Mouse (Mus musculus): ENCODE measurements around the gene Nedd9. TPM values are rescaled to one million over a fixed set of nuclear protein-coding genes. Genes with fewer than 3 reads are reported as not detected.

The Nedd9 gene
- total RNA-seq, 2 experiments from 2014 or later, result 6.4 to 17.0 TPM

DNA sequence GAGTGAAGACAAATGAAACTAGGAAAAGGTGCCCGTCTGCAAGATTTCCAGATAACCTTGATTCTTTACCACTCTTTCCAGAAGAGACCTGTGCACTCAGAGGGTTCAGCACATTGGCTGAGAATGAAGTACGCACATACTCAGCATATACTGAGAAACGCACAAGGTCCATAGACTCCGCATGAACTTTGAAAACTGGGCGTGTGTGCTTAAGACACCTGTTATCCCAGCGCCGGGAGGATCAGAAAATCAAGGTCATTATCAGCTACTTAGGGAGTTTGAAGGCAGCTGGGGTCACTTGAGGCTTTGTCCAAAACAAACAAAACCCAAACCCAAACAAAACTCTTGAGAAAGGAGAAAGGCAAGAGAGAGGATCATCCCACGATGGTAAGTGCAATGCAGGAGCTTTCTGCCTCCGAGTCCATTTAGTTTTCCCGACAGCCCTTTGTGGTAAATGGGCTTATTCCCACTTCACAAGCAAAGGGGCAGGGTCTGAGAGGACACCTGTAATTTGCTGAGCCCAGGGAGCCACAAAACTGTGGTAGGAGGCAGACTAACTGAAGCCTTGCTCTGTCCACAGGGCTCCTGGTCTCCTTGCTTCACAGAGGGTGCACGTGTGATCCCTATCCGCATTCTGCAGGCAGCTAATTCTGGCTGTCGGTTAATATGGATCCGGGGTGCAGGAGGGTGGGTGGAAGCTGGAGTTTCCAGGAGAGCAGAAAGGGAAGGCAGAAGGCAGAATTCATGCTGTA is 153.1 kb downstream of the Nedd9 start:
- ATAC-seq (replicated peaks; ENCODE audit: low FRiP score, low TSS enrichment, poor library complexity, severe bottlenecking), result no peak

DNA sequence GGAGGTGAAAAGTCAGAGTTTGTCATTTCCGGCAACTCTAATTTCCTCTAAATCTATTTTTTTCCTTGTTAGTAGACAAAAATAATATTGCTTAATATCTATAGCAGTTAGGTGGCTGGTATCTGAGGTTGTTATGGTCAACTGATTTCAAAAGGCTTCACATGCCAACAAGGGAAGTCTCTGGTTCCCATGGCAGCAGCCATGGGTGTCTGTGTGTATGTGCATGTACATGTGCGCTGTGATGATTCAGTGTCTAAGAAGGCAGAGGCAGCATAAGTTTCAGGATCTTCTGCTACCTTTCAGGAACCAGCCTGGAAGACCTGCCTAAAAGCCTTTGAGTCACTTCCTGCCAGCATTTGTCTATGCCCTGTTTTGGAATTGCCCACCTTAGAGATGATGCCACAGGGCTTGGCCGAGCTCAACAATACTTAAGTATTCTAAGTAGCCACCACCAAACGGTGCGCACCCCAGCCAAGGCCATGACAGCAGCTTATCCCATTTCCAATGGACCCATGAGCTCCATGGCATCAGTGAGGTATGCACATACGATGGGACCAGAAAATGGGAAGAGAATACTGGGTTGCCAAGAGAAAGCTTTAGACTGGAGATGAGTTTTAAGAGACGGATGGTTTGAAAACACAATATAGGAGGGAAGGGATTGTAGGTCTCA is 155.4 kb downstream of the Nedd9 start:
- no peak for ATAC-seq (replicated peaks; ENCODE audit: low FRiP score, low TSS enrichment, poor library complexity, severe bottlenecking)

DNA sequence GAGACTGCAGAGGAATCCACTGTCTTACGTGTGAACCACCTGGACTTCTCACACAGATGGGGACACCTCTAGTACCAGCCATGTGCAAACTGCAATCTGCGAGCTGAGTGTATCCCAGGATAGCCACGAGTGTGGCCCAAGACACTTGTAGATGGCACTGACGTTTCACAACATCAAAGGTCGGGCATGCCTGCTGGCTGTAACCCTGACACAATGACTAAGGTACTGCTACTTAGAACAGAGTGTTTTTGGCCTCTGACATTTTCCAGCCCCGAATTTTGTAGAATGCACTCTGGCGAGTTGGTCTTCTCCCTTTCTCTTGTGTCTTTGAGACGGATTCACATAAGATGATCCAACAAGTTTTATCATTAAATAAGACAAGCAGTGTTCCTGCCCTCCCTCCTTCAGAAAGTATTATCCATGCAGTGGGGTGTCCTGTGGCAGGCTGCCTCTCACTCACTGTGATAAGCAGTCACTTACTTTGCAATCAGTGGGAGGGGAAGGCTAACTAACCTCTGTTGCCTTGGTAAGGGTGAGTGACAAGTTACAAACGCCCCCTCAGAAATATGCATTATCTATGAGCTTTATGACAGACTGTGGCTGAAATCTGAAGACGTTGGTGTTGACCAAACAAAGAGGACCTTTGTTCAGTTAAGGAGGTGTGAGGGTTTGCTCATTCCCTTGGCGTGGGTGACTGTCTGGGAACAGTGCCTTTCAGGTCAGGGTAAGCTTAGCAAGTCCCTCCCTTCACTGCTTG is 156.4 kb downstream of the Nedd9 start:
- ATAC-seq (replicated peaks; ENCODE audit: low FRiP score, low TSS enrichment, poor library complexity, severe bottlenecking), result 0 out of 2 replicates have a peak, but pooled peaks have one; percentile 57

DNA sequence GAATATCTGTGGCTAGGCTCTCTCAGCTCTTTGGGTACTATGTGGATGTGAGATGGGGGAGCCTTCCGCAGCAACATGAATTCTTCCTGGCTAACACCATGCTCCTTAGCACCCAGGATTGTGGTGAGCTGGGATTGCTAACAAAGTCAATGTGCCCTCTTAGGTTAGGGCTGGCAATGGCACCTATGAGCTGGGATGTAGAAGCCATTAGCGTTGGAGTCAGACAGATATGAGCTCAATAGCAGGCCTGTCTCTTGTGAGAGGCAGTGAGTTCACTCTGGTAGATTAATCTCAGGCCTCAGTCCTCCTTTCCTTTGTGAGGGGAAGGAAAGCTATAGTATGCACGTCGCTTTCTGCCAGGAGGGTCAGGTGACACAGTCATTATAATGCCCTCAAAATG is 157.1 kb downstream of the Nedd9 start:
- ATAC-seq (replicated peaks; ENCODE audit: low FRiP score, low TSS enrichment, poor library complexity, severe bottlenecking), result no peak

DNA sequence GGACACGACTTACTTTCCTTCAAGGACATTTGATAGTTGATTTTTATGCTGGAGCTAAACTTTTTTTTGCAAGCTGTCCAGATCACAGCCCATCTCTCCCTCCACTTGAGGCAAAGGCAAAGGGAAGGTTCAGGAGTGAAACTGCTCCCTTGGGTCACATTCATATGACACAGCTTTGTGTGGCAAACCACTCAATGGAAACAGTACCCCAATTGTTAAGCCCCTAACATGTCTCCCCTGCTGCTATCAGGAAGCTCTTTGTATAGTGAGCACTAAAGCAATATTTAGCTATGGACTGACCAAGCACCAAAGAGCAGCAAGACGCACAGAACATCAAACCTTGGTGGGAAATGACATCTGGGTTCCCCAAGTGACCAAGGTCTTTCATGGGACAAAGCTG is 158.7 kb downstream of the Nedd9 start:
- ATAC-seq (replicated peaks; ENCODE audit: low FRiP score, low TSS enrichment, poor library complexity, severe bottlenecking), result no peak

DNA sequence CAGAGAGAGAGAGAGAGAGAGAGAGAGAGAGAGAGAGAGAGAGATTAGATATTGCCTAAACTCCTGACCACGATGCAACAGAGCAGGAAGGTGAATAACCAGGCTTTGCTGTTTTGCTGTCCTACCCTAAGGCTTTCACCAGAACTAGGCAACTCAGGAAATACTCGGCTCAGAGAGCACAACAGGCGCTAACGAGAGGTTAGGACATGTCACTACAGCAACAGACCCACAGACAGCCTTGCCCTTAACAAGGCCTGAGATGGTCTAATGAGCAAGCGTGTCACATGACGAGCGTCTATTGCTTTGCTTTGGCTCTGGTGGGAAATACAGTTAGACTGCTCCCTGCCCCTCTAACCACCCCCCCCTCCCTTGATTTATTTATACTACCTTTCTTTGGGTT is 159.6 kb downstream of the Nedd9 start:
- ATAC-seq (replicated peaks; ENCODE audit: low FRiP score, low TSS enrichment, poor library complexity, severe bottlenecking), result no peak

DNA sequence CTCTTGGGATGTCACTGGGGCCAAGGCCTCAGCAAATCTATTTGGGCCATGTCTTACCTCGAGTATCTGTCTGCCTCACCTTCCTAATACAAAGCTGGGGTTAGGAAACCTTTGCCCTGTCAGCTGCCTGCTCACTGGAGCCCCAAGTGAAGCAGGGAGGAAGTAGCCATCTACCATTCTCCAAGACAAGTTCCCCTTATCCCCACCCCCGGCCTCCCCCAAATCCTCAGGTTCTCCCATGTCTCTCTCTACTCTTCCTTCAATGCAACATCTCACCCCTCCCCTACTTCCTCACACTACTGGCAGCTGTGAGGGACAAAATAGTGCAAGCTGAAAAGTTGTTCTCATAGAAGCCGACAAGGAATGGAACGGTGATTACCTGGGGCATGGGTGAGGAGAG is 161.0 kb downstream of the Nedd9 start:
- no peak for ATAC-seq (replicated peaks; ENCODE audit: low FRiP score, low TSS enrichment, poor library complexity, severe bottlenecking)

DNA sequence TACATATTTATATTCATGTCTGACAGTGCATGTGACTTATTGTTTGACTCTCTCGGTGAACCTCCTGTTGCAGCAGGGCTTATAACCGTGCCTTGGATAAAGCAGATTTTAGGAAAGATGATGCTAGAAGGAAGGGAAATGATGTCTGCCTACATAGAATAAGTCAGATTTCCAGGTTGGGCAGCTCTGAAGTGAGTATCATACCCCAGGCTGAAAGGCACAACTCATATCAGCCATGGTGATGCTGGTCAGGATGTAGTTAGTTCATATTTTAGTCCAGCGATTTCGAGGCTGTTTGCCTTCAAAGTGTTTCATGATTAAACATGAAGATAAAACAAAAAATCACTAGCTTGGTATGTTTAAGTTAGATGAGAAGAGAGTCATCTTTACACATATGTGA is 161.8 kb downstream of the Nedd9 start:
- ATAC-seq (replicated peaks; ENCODE audit: low FRiP score, low TSS enrichment, poor library complexity, severe bottlenecking), result no peak

DNA sequence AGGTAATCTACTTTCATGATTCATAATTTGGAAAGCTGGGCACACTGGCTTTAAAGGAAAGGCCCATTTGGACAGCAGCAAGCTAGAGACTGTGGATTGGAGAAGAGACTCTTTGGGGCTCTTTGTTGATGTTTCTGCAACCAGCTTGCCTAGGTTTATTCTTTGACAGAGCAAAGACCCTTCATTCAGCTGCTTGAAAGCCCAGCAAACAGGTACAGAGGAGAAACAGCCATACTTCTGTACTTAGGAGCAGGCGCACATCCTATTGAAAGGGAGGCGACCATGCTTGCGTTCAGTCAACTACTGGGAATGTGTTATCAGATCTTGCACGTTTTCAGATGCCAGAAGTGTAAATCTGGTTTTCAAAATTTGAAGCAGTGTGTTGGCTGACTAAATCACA is 162.5 kb downstream of the Nedd9 start:
- no peak for ATAC-seq (replicated peaks; ENCODE audit: low FRiP score, low TSS enrichment, poor library complexity, severe bottlenecking)

DNA sequence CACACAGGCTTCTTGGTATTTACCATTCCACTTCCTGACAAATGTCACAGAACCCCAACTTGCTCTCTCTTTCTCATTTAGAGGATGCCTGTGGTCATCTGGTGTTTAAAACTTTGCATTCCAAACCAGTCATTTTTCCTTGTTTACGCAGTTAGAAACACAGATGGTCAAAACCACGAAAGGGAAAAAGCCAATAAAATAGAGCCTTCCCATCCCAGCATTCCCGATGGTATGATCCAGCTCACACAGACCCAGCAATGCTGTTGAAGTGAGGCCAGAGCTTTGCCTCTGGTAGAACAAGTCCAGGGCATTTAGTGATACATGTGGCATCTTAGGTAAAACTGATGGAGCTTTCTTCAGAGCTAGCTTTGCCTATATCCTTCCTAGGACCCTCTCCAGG is 165.7 kb downstream of the Nedd9 start:
- ATAC-seq (replicated peaks; ENCODE audit: low FRiP score, low TSS enrichment, poor library complexity, severe bottlenecking), result no peak

DNA sequence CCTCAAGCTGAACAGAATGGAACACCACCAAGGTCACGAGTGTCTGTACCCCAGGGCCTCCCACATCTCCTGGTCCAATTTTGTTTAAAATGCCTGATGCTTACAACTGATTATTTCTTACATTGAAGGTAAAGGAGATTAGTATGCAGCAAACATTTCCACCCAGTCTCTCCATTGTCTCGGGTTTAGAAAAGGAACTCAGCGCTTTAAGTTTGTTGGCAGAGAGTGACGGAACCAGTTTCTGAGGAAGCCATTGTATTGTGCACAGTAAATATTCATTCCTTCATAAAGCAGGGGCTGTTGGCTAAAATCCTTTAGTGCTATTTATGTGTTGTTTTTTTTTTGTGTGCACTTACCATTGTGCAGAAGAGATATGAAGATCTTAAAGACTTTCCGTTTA is 166.4 kb downstream of the Nedd9 start:
- no peak for ATAC-seq (replicated peaks; ENCODE audit: low FRiP score, low TSS enrichment, poor library complexity, severe bottlenecking)

DNA sequence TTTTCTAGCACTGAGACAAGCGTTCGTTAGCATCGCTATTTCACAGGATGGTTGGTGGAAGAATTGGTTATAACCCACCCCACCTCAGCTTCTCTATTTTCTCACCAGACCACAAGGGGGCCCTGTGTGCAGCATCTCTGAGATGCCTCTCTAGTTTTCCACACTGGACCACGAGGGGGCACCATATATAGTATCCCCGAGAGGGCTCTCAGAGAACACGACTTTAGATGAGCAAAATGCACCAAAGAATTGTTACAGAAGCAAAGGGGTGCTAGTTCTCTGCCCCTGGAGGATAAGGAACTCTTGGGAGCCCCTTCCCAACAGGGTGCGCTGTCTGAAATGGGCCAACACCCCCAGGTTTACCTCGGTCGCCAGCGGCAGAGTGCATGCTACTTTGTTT is 184.4 kb downstream of the Nedd9 start:
- ATAC-seq (replicated peaks; ENCODE audit: low FRiP score, low TSS enrichment, poor library complexity, severe bottlenecking), result peak; percentile 90

DNA sequence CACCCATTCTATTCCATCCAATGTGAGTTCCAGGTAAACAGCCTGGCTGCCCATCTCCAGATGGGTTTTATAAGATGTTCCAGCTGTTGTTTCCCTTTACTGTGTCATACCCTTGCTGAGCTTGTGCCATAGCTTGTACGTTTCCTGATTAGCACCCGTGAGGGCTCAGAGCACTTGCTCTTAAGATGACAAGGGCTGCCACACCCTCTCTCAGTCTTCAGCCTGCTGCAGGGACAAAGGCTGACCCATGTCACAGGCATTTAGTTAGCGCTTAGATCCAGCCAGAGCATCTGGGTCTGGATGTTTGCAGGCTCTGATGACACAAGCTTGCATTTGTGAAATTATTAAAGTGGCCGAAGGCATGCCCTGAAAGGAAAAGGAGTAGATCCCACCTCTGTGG is 187.1 kb downstream of the Nedd9 start:
- ATAC-seq (replicated peaks; ENCODE audit: low FRiP score, low TSS enrichment, poor library complexity, severe bottlenecking), result no peak

DNA sequence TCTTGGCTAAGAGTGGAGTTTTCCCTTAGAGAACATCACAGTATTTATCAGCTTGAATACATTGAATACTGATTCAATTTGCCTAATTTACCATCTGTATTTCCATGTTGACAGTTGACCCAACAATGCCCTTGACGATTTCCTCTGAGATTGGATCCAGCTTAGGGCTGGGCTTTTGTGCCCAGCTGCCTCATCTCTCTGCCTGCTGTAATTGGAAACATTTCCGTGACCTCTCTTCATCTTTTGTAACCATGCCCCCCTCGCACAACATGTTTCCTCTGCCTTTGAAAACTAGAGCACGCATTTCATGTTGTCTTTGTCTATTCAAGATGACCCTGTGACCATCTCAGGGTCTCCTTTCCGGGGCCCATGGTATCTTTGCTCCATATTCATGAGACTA is 188.2 kb downstream of the Nedd9 start:
- no peak for ATAC-seq (replicated peaks; ENCODE audit: low FRiP score, low TSS enrichment, poor library complexity, severe bottlenecking)

DNA sequence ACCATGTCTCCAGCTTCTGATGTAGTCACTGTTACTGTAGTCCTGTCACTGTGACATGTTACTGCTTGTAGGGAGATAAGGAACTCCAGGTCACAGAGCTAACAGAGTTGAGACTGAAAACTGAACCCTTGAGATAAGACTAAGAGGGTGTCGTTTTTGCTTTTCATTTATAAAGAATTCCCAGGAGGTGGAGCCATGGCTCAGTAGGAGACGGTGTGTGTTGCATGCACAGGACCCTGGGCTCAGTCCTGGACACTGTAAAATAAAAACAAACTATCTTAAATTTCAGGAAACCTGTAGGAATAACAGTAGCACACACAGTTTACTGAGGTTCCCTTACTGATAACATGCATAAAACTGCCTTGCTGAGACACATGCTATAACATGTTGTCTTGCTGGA is 188.6 kb downstream of the Nedd9 start:
- peak; percentile 51 for ATAC-seq (replicated peaks; ENCODE audit: low FRiP score, low TSS enrichment, poor library complexity, severe bottlenecking)

DNA sequence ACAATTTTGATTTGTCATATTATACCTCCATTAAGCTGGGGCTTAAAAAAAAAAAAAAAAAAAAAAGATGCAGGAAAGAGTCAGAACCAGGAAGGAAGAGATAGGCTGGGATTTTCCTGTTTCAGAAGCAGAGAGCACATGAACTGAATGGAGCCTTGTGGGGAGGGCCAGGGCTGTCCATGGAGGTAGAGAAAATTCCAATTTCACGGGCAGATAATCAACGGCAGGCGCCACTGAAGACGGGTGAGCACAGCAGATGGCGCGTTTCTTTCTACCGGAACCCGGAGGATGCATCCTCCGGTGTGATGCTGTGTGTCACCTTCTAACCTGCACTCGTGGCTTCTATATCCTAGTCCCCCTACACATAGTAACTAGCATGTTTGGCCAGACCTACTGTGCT is 190.8 kb downstream of the Nedd9 start:
- no peak for ATAC-seq (replicated peaks; ENCODE audit: low FRiP score, low TSS enrichment, poor library complexity, severe bottlenecking)

DNA sequence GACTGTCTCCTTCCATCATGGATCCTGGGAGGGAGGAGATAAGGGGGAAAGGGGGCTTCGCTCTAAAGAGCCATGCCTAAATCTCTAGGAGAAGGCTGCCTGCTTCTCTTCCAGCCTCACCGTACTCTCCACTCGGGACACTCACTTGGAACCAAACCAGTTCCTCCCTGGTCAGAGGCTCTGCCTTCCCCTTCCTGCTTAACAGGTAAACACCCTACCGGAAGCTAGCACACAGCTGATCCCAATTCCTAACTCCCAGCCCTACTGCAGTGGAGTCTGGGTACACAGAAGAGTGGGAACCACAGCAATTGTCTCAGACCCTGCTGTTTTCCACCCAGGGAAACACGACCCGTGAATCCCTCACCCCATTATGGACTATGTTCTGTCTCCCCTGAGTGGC is 191.3 kb downstream of the Nedd9 start:
- ATAC-seq (replicated peaks; ENCODE audit: low FRiP score, low TSS enrichment, poor library complexity, severe bottlenecking), result no peak

DNA sequence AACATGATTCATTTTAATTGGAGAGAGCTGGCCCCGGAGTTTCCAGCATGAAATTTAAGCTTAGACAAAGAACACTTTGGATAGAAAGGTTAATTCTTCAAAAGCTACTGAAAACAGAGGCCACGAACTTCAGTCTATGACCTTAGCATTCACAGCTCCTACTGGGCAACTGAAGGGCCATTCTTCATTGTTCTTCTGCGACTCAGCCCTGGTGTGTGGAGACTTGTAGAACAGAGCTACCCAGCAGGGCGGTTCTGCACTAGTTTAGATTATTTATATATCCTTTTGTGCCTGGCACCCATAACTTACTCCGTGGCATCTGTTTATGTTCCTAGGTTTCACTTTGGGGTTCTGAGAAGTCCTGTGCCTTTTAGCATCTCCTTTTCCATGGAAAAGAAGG is 193.6 kb downstream of the Nedd9 start:
- no peak for ATAC-seq (replicated peaks; ENCODE audit: low FRiP score, low TSS enrichment, poor library complexity, severe bottlenecking)

DNA sequence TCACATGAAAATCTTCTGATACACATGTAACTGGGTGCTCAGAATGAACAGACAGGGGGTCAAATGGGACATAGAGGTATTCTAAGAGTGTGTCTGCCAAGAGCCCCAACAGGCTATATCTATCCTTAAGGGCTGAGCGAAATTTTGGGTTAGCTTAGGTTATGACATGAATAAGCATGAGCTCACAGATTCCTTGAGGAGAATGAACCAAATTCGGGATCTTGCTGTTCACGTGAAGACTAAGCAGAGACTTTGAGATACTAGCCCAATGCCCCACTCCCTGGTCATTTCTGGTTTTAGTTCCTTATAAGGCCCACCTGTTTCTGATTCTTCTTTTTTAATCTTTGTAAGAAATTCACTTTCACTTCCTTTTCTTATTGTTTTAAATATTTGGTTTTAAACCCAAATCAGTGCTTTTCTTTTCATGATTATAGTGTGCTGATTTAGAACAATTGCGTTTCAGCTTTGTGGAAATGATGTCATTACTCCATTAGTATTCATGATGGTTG is 195.6 kb downstream of the Nedd9 start:
- no peak for ATAC-seq (replicated peaks; ENCODE audit: low FRiP score, low TSS enrichment, poor library complexity, severe bottlenecking)

DNA sequence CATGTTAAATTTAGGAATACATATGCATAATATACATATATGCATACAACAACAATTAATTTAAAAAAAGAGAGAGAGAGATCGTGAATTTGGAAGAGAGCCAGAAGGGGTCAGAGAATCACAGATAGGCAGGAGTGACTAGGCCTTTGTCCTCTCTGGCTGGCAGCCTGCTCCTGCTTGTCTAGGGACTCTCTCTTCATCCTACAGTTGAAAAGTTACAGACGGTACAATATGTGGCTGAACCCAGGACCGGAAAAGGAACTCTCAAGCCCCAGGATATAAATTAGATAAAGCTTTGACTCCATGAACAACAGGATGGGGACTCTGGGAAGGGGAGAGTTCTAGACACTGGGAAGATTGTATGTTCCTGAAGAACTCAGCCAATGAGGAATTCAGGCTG is 200.9 kb downstream of the Nedd9 start:
- ATAC-seq (replicated peaks; ENCODE audit: low FRiP score, low TSS enrichment, poor library complexity, severe bottlenecking), result no peak
